Mouse (Mus musculus) left cerebral cortex, postnatal 25 days (tissue): ENCODE measurements around the gene Hhex. TPM values are rescaled to one million over a fixed set of nuclear protein-coding genes. Genes with fewer than 3 reads are reported as not detected.

Source experiments
- DNase-seq, 2 experiments: peaks; one replicate each; pipeline ENCODE4 v3.0.0; 2022; ENCODE audit warnings: low spot score in 2 of 2, mixed read lengths in 1 of 2
- intact Hi-C: fragments of 180-260 bp; cut with DNase I; formaldehyde crosslinking; loops from one replicate; pipeline ENCODE4 v1.15.1; 2025
- total RNA-seq, 2 experiments: library from RNA; stranded (reverse); gene quantifications; 2 replicates each; pipeline ENCODE4 v1.2.3; 2021

Gene Hhex
- total RNA-seq, result 1 to 10 TPM; 1.9 to 3.4 TPM

DNA sequence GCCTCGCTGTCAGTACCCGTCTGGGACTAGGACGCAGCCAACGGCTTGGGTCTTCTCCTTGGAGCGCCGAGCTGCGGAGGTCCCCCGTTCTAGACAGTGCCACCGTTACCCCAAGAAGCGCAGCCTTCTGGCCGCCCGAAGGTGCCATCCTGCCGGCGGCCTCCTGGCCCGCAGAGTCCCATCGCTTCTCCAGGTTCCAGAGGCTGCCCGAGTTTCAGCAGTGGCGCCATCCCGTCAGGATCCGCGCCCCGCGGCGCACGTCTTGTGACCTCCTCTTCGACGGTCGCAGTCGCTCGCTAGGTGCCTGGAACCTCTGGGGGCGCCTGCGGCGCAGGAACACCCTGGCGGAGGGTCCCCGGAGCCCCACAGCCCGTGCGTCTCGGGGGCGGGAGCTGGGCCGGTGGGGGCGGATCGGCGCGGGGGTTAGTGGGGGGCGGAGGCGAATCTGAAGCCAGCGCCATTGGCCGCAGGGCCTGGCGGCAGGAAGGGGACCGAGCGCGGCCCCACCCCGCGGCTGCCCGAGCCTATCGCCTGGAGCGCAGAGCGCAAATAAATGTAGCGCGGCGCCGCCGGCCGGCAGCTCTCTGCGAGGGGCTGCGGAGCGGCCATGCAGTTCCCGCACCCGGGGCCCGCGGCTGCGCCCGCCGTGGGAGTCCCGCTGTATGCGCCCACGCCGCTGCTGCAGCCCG, at the start of gene Hhex:
TSS of gene Hhex (plus strand) at position 548 of the 689 bp plus-strand sequence.
- intact Hi-C loops, result no loop called here
- peak; percentile 24 to 32 for DNase-seq

DNA sequence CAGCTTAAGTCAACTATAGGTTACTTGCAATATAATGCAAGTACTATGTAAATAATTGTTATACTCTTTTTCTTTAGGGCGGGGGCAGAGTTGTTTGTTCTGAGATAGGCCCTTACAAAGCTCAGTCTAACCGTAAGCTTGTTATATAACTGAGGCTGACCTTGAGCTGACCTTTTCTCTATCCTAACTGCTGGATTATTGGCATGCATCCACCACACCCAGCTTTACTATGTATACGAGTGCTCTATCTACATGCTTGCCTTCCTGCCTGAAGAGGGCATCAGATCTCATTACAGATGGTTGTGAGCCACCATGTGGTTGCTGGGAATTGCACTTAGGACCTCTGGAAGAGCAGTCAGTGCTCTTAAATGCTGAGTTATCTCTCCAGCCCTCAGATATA, 48.5 kb upstream of the Hhex start:
- intact Hi-C loops, result no loop called here
- DNase-seq, result no peak

DNA sequence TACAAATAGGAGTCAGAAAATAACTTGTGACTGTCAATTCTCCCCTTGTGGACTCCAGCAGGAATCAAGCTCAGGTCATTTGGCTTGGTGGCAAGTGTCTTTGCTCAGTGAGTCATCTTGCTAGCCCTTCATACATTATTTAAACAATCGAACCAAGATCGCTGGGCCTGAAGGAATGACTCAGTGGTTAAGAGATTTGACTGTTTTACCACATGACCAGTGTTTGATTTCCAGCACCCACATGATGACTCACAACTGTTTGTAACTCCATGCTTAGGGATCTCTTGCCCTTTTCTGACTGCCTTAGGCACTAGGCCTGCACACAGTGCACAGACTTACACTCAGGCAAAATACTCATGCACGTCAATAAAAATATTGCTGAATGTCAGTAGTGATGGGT, 42.7 kb upstream of the Hhex start:
- intact Hi-C loops, result no loop called here
- no peak for DNase-seq

DNA sequence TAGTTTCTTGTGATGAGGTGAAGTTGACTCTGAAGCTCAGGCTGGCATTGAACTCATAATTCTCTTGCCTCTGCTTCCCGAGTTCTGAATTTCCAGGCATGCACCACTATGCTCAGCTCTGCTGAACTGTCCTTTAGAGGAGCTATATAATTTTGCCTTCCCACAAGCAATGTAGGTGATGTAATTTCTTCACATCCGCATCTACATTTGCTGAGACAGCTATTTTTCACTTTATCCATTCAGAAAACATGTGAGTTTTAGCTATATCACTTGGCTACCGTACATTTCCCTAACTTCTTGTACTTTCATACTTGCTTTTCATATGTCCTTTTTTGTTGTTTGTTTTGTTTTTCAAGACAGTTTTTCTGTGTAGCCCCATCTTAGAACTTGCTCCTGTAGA, 38.3 kb upstream of the Hhex start:
- DNase-seq, result no peak
- intact Hi-C loops, result no loop called here

DNA sequence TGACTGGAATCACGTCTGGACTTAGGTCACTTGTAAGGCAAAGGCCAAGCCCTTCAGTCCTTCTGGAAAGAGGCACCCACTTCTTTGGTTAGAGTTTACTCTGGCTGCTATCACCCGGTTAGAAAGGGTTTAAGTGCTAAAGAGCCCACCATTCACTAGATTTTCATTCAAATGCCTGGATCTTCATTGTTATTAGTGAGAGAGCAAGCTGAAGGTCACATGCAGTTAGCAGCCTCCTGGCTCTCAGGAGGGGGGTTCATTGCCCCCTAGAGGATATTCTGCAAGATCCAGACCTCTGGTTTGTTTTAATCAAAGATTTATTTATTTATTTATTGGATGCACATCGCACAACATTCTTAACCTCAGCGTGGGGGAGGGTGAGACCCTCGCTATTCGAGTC, 33.7 kb upstream of the Hhex start:
- intact Hi-C loops, result no loop called here
- DNase-seq, result no peak

DNA sequence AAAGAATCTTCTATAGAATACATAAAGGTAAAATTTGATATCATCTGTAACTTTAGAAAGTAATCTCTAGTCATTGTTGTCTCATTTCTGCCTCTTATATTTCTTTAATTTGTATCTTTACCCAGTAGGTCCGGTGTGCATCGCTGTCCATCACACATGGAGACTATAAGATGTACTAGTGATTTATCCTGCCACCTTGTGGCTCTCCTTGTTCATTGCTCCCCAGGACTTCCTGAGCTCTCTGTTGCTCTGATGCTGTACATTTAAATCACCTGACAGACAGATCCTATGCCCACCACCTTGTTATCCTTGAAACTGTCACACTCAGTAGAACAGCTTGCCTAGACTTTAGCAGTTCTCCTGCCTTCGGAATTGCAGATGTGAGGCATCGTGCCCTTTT, 16.3 kb upstream of the Hhex start:
- intact Hi-C loops, result loop anchor here (2.0 kb wide), 1 partner anchor 91 kb away; no protein-coding TSS in a partner anchor
- DNase-seq, result peak; percentile 53 to 54

DNA sequence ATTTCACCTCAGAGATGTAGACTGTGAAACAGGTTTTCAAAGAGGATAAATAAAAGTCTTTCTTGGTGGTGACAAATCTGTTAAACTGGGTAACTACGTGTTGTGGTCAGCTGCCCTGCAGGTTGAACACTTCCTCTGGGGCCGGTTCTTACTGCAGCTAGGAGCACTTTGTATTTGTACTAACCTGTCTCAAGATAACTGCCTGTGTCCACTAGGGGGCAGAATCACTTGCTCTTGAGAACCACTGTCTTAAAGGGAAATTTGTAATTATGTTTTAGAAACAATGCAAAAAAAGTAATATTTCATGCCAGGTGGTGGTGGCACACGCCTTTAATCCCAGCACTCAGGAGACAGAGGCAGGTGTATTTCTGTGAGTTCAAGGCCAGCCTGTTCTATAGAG, 15.0 kb upstream of the Hhex start:
- DNase-seq, result peak; percentile 42 to 66
- intact Hi-C loops, result loop anchor here (2.0 kb wide), 1 partner anchor 89 kb away; no protein-coding TSS in a partner anchor

DNA sequence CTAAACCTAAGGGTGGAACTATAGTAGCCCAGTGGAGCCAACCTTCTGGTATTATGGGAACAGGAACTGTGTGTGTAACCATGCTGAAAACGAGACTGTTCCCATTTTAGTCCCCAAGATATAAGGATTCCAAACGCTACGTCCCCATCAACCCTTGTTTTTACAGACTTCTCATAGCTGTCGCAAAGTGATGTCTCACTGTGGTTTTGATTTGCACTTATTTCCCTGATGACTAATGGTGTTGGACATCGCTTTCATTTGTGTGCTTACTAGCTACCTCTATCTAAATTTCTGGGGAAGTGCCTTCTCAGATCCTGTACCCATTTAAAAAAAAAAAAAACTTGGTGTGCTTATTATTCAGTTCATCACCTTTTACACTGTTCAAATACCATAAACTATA, 6.0 kb upstream of the Hhex start:
- no peak for DNase-seq
- intact Hi-C loops, result no loop called here

DNA sequence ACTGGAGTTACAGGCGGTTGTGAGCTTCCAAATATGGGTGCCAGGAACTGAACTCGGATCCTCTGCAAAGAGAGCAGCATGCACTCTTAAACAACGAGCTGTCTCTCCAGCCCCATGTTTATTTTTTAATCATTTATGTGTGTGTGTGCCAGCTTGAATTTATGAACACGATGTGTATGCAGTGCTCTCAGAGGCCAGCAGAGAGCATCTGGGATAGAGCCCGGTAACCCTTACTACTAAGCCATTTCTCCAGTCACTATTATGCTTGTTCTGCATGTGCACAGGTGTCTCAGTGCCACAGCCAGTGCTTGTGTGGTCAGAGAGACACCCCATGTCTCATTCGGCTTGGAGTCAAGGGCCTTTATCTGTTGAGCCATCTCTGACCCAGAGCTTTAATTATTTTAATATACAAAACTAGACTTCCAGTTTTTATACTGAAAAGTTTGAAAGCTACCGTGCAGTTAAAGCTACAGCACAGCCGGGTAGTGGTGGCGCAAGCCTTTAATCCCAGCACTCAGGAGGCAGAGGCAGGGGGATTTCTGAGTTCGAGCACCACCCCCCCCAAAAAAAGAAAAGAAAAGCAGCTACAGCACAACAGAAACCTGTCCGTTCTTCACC, 3.4 kb upstream of the Hhex start:
- intact Hi-C loops, result no loop called here
- DNase-seq, result no peak

DNA sequence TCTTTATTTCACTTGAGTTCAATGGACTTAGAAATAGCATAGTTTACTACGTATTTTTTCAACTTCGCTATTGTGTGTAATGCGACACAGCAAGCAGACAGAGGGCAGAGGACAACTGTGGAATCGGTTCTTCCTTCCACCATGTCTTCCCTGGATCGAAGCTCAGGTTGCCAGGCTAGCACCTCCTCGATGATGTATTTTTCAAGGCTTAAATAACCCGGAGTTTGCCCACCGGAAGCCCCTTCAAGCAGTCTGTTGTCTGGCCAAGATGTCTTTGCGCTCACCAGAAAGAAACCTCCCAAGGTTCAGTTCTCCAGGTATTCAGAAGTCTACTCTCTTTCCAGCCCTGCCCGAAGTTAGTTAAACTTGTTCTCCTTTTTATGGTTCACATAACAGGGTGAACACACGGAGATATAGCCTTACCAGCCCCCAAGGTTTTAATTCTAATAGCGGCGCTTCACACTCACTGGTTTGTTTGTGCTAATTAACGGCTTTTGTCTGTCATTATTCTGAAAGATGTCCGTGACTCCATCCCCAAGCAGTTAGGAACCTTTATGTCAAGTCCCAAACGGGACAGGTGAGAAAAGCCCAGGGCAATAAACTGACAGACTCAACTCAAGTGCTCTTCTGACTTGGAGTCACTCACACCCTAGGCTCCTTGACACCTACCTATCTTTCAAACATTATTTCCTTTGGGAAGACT, 1.6 kb upstream of the Hhex start:
- intact Hi-C loops, result no loop called here
- DNase-seq, result no peak

DNA sequence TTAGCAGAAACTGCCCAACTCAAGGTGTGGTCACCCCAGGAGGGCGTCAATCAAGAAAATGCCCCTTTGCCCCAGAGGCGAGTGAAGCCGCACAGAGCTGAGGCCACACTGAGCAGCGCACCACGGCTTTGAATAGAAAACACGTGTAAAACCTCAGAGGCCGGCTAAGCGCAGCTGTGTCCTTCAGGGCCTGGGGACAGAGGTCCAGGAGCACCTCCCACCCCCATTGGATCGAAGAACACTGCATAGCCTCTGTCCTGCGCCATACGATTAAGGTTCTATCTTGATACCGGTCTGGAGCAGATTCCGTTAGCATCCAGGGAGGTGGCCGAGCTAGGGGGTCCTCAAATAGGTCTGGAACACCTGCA, 731 bp upstream of the Hhex start:
- intact Hi-C loops, result no loop called here
- peak in 1 of 2 experiments; percentile 1 for DNase-seq

DNA sequence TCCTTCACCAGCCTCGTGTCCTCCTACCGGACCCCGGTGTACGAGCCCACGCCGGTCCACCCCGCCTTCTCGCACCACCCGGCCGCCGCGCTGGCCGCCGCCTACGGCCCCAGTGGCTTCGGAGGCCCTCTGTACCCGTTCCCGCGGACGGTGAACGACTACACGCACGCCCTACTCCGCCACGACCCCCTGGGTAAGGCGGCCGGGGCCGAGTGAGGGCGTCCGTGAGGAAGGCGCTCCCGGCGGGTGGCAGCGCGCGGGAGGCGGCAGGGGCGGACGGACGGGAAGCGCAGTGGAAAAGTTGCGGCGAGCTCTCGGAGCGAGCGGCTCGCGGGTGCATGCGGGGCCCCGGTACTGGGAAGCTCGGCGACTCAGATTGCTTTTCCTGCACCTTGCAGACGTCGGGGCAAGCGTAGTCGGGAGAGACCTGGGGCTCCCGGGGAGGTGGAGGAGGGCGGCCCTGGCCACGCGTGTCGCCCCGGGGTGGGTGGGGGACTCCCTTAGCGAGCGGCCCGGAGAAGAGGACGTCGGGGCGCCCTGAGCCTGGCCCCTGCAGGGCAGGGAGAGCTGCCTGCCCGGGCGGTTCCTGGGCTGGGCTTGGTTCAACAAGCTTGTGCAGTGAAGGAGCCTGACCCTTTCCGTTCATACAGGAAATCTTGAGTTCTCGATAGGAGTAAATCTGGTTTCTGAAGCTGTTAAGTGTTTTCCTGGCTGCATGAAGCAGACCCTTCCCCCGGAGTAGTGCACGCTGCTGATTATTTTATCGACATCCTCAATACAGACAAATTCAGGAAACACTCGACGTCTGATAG, 637 bp downstream of the Hhex start:
- intact Hi-C loops, result loop anchor here (5.0 kb wide), 1 partner anchor 72 kb away; no protein-coding TSS in a partner anchor
- peak; percentile 4 to 11 for DNase-seq

DNA sequence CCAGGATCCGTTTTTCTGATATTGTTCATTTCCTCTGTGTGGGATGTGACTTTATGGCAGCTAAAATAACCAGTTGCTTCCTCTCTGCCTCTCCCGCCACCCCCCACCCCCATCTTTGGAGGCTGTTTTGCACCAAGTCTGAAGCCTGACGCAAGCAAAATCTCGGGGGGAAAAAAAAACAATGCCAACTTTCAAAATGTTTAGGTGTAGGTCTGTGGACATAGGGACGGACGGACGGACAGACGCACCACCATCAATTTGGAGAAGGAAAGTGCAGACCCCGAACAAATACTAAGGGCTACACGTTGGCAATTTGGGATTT, 1.2 kb downstream of the Hhex start:
- intact Hi-C loops, result loop anchor here (5.0 kb wide), 1 partner anchor 71 kb away; no protein-coding TSS in a partner anchor
- peak in 1 of 2 experiments; percentile 3 for DNase-seq

DNA sequence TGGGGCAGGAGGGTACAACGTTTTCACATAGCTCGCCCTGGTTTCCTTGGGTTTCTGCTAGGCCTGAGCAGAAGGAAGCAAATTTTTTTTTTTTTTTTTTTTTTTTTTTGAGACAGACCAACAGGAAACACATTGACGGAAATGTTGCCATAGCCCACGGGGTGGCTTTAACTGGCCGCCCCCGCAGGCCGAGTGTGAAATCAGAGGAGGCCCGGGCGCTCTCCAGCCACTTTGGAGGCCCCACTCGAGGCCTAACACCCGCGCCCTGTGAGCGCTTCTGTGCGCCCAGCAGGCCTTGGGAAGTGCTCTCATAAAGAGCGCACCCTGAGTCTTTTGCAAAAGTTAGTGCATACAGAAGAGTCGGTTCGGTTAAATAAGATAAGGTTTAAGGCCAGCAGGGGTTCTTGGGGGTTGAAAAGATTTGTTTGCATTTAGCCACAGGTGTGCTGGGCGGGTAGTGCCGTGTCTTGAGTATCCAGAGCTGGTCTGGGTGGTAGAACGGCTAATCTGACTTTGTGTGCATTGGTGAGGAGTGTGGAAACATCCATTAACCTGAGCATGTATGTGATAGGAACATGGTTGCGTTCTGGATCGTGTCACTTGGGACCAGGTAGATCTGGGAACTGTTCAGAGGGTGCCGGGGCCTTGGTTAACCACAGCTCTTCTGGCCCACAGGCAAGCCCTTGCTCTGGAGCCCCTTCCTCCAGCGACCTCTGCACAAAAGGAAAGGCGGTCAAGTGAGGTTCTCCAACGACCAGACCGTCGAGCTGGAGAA, 2.1 kb downstream of the Hhex start:
- DNase-seq, result peak; percentile 13 to 24
- intact Hi-C loops, result loop anchor here (5.0 kb wide), 1 partner anchor 71 kb away; no protein-coding TSS in a partner anchor

DNA sequence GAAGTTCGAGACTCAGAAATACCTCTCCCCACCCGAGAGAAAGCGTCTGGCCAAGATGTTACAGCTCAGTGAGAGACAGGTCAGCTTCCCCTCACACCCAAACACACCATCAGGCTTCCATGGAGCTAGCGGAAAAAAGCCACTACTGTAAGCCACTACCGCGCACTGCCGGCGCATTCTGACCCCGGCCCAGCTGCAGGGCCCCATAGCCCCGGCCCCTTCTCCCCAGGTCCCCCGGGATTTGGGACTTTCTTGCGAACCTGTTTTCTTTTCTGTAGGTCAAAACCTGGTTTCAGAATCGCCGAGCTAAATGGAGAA, 2.6 kb downstream of the Hhex start:
- no peak for DNase-seq
- intact Hi-C loops, result loop anchor here (5.0 kb wide), 1 partner anchor 70 kb away; no protein-coding TSS in a partner anchor

DNA sequence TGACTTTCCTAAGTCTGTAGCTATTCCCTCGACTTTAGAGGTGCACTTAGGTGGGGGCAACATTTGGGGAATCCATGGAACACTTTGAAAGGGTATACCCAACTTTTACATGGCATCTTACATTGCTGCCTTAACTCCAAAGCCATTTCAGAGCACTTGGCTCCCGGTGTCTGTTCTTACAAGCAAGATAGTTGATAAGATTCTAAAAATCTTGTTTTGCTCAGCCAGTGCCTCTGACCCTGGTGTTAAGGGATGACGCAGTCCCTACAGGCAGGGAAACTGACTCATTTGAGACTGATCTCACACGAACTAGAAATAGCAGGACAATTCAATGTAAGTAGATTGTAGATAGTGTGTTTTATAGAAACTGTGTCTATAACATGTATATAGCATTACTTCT, 5.6 kb downstream of the Hhex start:
- no peak for DNase-seq
- intact Hi-C loops, result no loop called here

DNA sequence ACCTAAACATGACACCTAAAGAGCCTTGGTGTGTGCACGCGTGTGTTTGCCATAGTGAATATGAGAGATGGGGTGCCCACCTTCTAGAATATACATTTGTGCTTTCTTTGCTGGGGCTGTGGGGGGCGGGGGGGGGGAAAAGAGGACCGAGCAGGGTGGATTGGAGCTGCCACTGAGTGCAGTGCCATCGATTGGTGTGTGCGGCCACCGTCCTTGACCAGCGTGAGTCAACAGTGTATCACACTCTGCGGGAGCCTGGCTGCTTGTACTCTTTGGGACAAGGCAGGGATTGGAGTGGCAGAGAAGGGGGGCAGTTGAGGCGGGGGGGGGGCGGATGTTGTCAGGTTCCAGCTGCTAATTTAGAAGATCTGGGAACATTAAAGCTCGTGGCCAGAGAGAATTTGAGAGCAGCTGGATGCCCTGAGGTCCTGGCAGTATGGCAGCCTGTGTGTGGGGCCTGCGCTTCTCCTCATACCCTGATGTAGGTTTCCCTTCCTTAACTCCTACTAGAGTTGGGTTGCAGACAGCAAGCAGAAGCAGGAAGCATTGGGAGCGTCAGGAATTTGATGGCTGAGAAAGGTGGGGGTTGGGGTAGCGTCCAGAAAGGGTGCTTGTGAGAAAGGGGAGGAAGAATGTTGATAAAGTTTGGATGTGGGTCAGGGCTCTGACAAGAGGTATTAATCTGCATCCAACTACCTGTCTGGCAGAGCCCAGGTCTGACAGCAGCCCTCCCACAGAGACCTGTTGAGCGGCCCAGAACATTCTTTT, 6.3 kb downstream of the Hhex start:
- intact Hi-C loops, result no loop called here
- DNase-seq, result no peak

DNA sequence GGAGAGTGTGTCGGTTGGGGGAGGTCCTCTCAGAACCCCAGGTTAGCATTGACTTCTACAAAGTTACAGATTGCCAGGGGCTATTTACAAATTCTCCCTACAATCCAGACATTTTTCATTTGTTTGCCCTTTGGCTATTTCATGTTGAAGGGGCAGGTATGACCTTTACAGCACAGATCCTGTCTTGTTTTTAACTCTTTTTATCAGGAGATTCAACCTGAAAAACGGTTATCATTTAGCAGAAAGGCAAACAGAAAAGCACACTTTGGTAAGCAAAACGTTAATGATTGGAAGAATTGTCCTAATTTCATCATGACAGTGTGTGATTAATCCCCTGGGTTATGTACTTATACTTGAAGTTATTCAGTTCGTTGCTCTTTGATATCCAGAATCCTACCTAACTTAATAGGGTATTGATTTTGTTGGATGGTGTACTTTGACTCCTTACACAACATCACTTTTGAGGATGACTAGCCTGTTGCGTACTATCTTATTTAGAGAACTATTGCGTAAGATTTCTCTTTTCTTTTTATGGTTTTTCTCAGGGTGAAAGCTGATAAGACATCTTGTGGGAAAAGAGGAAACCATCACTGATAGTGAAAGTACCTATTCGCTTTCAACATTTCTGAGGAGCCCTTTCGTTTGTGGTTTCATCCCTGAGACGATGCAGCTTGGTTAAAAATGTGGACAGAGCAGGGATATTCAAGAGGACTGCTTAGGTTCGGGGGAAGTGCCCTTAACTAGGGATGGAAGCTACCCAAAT, 8.1 kb downstream of the Hhex start:
- DNase-seq, result no peak
- intact Hi-C loops, result no loop called here
